Mouse (Mus musculus) kidney, adult 18-20 months (tissue): ENCODE data around the gene Gng7.

Source experiments
- DNase-seq: peaks from one replicate; pipeline ENCODE4 v3.0.0; 2021

Gng7 gene

GRCm38 (mm10) chr10:81025047-81025621 is 10.4 kb upstream of the Gng7 start:
- DNase-seq = no peak

GRCm38 (mm10) chr10:81024346-81024937 is 9.7 kb upstream of the Gng7 start:
- no peak for DNase-seq

GRCm38 (mm10) chr10:81022744-81023143 is 8.0 kb upstream of the Gng7 start:
- DNase-seq = no peak

- DNase-seq = no peak
Measured at GRCm38 (mm10) chr10:81021547-81022110, 6.9 kb upstream of the Gng7 start.

GRCm38 (mm10) chr10:81020207-81020606 is 5.5 kb upstream of the Gng7 start:
- no peak for DNase-seq

GRCm38 (mm10) chr10:81019687-81020086 is 4.9 kb upstream of the Gng7 start:
- DNase-seq = no peak

GRCm38 (mm10) chr10:81018326-81018725 is 3.6 kb upstream of the Gng7 start:
- DNase-seq = no peak

GRCm38 (mm10) chr10:81016645-81017044 is 1.9 kb upstream of the Gng7 start:
- peak; percentile 76 for DNase-seq

GRCm38 (mm10) chr10:81015666-81016065 is 921 bp upstream of the Gng7 start:
- no peak for DNase-seq

GRCm38 (mm10) chr10:81010851-81011250 is 3.9 kb downstream of the Gng7 start:
- no peak for DNase-seq

- DNase-seq = no peak
Measured at GRCm38 (mm10) chr10:81007240-81007639, 7.5 kb downstream of the Gng7 start.

GRCm38 (mm10) chr10:81006005-81006677 is 8.6 kb downstream of the Gng7 start:
- DNase-seq = no peak

- no peak for DNase-seq
Measured at GRCm38 (mm10) chr10:81001161-81001560, 13.6 kb downstream of the Gng7 start.

- no peak for DNase-seq
Measured at GRCm38 (mm10) chr10:81000197-81001062, 14.3 kb downstream of the Gng7 start.

- DNase-seq = peak; percentile 89
Measured at GRCm38 (mm10) chr10:80999362-81000196, 15.2 kb downstream of the Gng7 start.

GRCm38 (mm10) chr10:80998778-80999177 is 16.0 kb downstream of the Gng7 start:
- DNase-seq = peak; percentile 43

GRCm38 (mm10) chr10:80998021-80998420 is 16.7 kb downstream of the Gng7 start:
- no peak for DNase-seq

GRCm38 (mm10) chr10:80997332-80997731 is 17.4 kb downstream of the Gng7 start:
- no peak for DNase-seq

GRCm38 (mm10) chr10:80996501-80996900 is 18.2 kb downstream of the Gng7 start:
- DNase-seq = no peak

- peak; percentile 83 for DNase-seq
Measured at GRCm38 (mm10) chr10:80995091-80995632, 19.6 kb downstream of the Gng7 start.

GRCm38 (mm10) chr10:80994621-80995020 is 20.1 kb downstream of the Gng7 start:
- DNase-seq = no peak

- DNase-seq = no peak
Measured at GRCm38 (mm10) chr10:80993276-80993675, 21.5 kb downstream of the Gng7 start.
